Mouse (Mus musculus) kidney, embryonic 14.5 days (tissue): ENCODE data around the gene Urm1. TPM values are rescaled to one million over a fixed set of nuclear protein-coding genes. Genes with fewer than 3 reads are reported as not detected.
A peak's percentile ranks its signal among the peaks of the same experiment; 100 is the strongest.
"Not testable (repeated sequence)": the region's sequence is repeated elsewhere in the genome, so short reads cannot be mapped to it uniquely, and the experiment has no call there.

ENCODE experiments used
- ATAC-seq: fragments of 200-750 bp; cut with Nextera tagmentation; 2 replicates; pipeline ENCODE4 v1.8.0; 2017; ENCODE audit warnings: moderate number of reproducible peaks, mild to moderate bottlenecking, moderate TSS enrichment, moderate library complexity; ENCODE audit not compliant: low FRiP score, low TSS enrichment
- H3K27ac ChIP-seq: fragments of 300-500 bp; sonication (generic); 2 replicates; pipeline ENCODE4 v1.5.1; 2014; ENCODE audit warnings: low read depth, mild to moderate bottlenecking, low read length, moderate library complexity, mixed read lengths
- H3K27me3 ChIP-seq: fragments of 300-500 bp; sonication (generic); 2 replicates; pipeline ENCODE4 v1.6.1; 2014; ENCODE audit warnings: mild to moderate bottlenecking, low read length; ENCODE audit not compliant: control insufficient read depth, insufficient read depth
- H3K36me3 ChIP-seq: fragments of 300-500 bp; sonication (generic); 2 replicates; pipeline ENCODE4 v1.6.1; 2014; ENCODE audit warnings: low read length, mixed read lengths; ENCODE audit not compliant: control insufficient read depth, insufficient read depth
- H3K4me1 ChIP-seq: fragments of 300-500 bp; sonication (generic); 2 replicates; pipeline ENCODE4 v1.6.1; 2014; ENCODE audit warnings: low read length, mixed read lengths; ENCODE audit not compliant: control insufficient read depth, insufficient read depth
- H3K4me2 ChIP-seq: fragments of 300-500 bp; sonication (generic); replicated peaks from 2 replicates; pipeline ENCODE4 v1.6.1; 2014; ENCODE audit warnings: low read depth, mild to moderate bottlenecking, low read length
- H3K4me3 ChIP-seq: fragments of 300-500 bp; sonication (generic); 2 replicates; pipeline ENCODE4 v1.5.1; 2014; ENCODE audit warnings: mild to moderate bottlenecking, low read length
- H3K9ac ChIP-seq: fragments of 300-500 bp; sonication (generic); 2 replicates; pipeline ENCODE4 v1.6.1; 2014; ENCODE audit warnings: low read depth, mild to moderate bottlenecking, low read length, moderate library complexity
- H3K9me3 ChIP-seq: fragments of 300-500 bp; sonication (generic); 2 replicates; pipeline ENCODE4 v1.6.1; 2016; ENCODE audit warnings: low read length; ENCODE audit not compliant: control insufficient read depth
- WGBS: fragments of 180-500 bp; shearing (Covaris S2); extraction: QIAGEN DNeasy Blood & Tissue Kit; methylation state at CpG from one replicate; pipeline ENCODE4 v1.1.7; 2014; 5-methylcytosine and 5-hydroxymethylcytosine counted together
- polyA plus RNA-seq: library from polyadenylated mRNA; unstranded; fragments of >200 nt; fragmentation: Nextera tagmentation; extraction: Ambion mirVana; gene quantifications from 2 replicates; pipeline ENCODE4 v1.2.1, GENCODE M21; 2014

Gene Urm1
- 27.3 and 29.2 TPM in 2 replicates for polyA plus RNA-seq

- Histone ChIP-seq H3K27ac (peak within 1 kb of the TSS; percentile 98), H3K27me3 (no peaks in the 10 kb centered on the region), H3K9me3 (no peaks in the 10 kb centered on the region), H3K4me3 (peak within 1 kb of the TSS; percentile 33), H3K4me2 (peak within 1 kb of the TSS; percentile 46), H3K36me3 (peaks cover 6% of the 10 kb centered on the region; the same call in 1 of the 2 replicates), H3K4me1 (peaks cover 31% of the 10 kb centered on the region), H3K9ac (peak within 1 kb of the TSS; percentile 59)
- ATAC-seq: peak; percentile 88
- under 1% methylated on average over 35 of the region's 35 CpGs for WGBS
Observed at GRCm38 (mm10) chr2:29820025-29820817, at the start of gene Urm1. Gene Urm1 (plus strand): TSS chr2:29820075.

GRCm38 (mm10) chr2:29770162-29770561 is 49.7 kb upstream of the Urm1 start:
- Histone ChIP-seq H3K36me3 (peaks cover 8% of the 10 kb centered on the region), H3K4me2 (no peak overlapping the region), H3K4me3 (no peak overlapping the region), H3K27me3 (no peaks in the 10 kb centered on the region), H3K27ac (no peak overlapping the region), H3K9ac (no peak overlapping the region), H3K9me3 (no peaks in the 10 kb centered on the region), H3K4me1 (no peaks in the 10 kb centered on the region)
- no peak for ATAC-seq

DNA sequence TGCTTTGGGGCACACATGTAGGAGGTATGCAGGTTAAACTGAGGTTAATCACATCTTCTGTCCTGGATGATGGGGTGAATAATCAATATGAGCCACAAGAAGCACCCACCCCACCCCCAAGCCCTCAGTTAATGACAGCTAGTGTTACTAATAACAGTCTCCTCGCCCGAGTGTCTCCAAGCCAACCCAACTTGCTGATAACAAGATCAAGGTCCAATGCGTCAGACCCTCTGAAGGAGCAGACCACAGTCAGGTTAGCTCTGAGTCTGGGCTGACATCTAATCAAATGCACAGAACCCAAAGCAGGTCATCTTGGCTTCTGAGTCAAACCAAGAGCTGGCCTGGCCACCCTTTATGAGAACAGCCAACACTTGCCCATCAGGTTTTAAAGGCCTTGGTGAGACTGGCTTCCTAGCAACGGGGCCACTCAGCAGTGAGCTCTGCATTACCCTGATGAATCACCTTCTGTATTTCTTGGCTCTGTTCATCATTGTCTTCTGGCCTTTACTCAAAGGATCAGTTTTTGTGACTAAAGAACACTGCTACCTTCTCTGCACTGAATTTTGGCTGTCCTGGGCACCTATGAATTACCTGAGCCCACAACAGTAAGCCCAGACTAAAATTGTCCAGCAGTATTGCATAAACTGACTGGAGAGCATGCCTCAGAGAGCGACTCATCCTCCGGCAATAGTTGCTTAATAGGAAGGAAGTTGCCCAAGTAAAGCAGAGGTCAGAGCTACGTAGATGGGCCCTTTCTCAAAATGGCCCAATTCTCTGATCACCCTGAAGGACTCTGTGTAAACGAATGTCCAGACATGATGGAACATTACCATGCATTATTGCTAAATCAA is 48.0 kb upstream of the Urm1 start:
- Histone ChIP-seq H3K27ac (no peak overlapping the region), H3K4me3 (no peak overlapping the region), H3K36me3 (peaks cover 13% of the 10 kb centered on the region), H3K27me3 (no peaks in the 10 kb centered on the region), H3K4me1 (no peaks in the 10 kb centered on the region), H3K4me2 (no peak overlapping the region), H3K9me3 (no peaks in the 10 kb centered on the region), H3K9ac (no peak overlapping the region)
- 81% methylated on average over 8 of the region's 8 CpGs for WGBS
- no peak for ATAC-seq

DNA sequence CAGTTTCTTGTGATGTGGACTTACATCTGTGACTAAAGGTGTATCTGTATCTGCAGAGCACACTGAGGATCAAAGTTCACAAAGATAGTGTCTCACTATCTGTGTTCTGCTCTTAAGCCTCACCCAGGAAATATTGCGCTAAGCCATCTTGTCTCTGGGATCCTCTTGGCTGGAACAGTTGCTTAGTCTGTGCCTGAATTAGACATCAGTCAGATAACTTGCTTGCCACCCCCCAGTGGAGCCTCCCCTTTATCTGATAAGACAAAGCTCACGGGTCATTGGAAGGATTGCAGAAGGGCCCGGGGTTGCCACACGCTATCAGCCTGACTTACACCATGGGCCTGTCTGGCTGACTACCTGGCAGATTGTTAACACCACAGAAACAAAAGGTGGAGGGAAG is 46.6 kb upstream of the Urm1 start:
- Histone ChIP-seq H3K4me1 (no peaks in the 10 kb centered on the region), H3K4me3 (no peak overlapping the region), H3K9ac (no peak overlapping the region), H3K4me2 (no peak overlapping the region), H3K27ac (no peak overlapping the region), H3K27me3 (no peaks in the 10 kb centered on the region), H3K9me3 (no peaks in the 10 kb centered on the region), H3K36me3 (peaks cover 28% of the 10 kb centered on the region)
- 96% methylated on average over 4 of the region's 4 CpGs for WGBS
- no peak for ATAC-seq

DNA sequence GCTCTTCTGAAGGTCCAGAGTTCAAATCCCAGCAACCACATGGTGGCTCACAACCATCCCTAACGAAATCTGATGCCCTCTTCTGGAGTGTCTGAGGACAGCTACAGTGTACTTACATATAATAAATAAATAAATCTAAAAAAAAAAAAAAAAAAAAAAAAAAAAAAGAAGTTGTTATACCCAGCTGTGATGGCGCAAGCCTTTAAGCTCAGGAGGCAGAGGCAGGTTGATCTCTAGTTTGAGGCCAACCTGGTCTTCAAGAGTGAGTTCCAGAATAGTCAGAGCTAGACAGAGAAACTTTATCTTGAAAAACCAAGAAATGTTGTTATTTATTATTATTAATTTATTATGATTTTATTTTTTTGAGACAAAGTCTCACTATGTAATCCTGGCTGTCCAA is 38.6 kb upstream of the Urm1 start:
- not testable (repeated sequence) for H3K9ac ChIP-seq, H3K4me2 ChIP-seq, ATAC-seq, H3K9me3 ChIP-seq, H3K4me1 ChIP-seq, H3K27me3 ChIP-seq, H3K27ac ChIP-seq, H3K4me3 ChIP-seq
- WGBS: 90% methylated on average over 2 of the region's 2 CpGs
- H3K36me3 ChIP-seq: peaks cover 95% of the 10 kb centered on the region

GRCm38 (mm10) chr2:29784290-29784689 is 35.6 kb upstream of the Urm1 start:
- H3K9ac ChIP-seq: no peak overlapping the region; the same call in 1 of the 2 replicates
- H3K36me3 ChIP-seq: peaks cover 67% of the 10 kb centered on the region
- no peak overlapping the region for H3K4me2 ChIP-seq
- no peak overlapping the region for H3K27ac ChIP-seq
- H3K4me3 ChIP-seq: no peak overlapping the region
- peaks cover 7% of the 10 kb centered on the region; the same call in 1 of the 2 replicates for H3K4me1 ChIP-seq
- peaks cover 3% of the 10 kb centered on the region; the same call in 1 of the 2 replicates for H3K9me3 ChIP-seq
- no peaks in the 10 kb centered on the region for H3K27me3 ChIP-seq
- WGBS: 69% methylated on average over 4 of the region's 4 CpGs
- ATAC-seq: no peak

- Histone ChIP-seq H3K4me3 (peak within 1 kb of the TSS; percentile 66), H3K4me1 (peaks cover 7% of the 10 kb centered on the region; the same call in 1 of the 2 replicates), H3K4me2 (peak within 1 kb of the TSS; percentile 79), H3K27ac (peak within 1 kb of the TSS; percentile 33; the same call in 1 of the 2 replicates), H3K36me3 (peaks cover 60% of the 10 kb centered on the region), H3K9ac (peak within 1 kb of the TSS; percentile 51), H3K27me3 (no peaks in the 10 kb centered on the region), H3K9me3 (no peaks in the 10 kb centered on the region)
- WGBS: 1% methylated on average over 31 of the region's 31 CpGs
- ATAC-seq: peak; percentile 84
Observed at GRCm38 (mm10) chr2:29787104-29787917, 32.6 kb upstream of the Urm1 start, which contains the start of gene Coq4. Gene Coq4 (plus strand): TSS chr2:29787493.

DNA sequence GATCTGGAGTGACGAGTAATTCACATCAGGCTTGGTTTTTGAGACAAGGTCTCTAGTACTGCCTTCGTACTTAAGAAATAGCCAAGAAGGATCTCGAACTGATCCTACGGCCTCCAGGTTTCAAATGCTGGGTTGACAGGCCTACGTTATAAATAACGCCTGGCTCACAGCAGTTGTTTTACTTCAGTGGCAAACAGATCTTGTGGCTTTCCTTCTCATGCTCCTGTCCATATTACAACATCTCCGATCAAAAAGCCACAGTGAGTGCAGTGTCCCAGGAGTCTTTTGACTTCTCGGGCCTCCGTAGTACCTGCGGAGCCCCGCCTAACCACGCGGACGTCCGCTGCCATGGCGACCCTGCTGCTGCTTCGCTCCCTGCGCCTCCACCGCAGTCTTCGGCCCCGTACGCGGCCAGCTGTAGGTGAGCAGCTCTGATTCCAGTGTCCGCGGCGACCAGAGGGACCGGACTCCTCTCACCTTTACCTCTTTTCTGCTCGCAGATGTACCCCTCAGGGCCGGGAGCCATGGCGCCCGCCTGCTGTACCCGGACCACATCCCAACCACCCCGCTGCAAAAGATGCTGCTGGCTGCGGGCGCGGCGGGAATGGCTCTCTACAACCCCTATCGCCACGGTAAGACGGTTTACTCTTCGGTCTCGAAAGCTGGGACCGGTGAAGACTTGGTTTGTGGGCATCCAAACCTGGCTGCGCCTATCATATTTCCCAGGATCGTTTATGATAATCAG is 31.8 kb upstream of the Urm1 start, which contains the start of gene Trub2:
Trub2 (minus strand) TSS at position 566 of the 745 bp plus-strand sequence.
- peak within 1 kb of the TSS; percentile 33; the same call in 1 of the 2 replicates for H3K27ac ChIP-seq
- no peaks in the 10 kb centered on the region for H3K9me3 ChIP-seq
- peaks cover 56% of the 10 kb centered on the region for H3K36me3 ChIP-seq
- H3K4me2 ChIP-seq: peak within 1 kb of the TSS; percentile 79
- H3K4me3 ChIP-seq: peak within 1 kb of the TSS; percentile 66
- peak; percentile 74 for ATAC-seq
- under 1% methylated on average over 45 of the region's 45 CpGs for WGBS
- H3K4me1 ChIP-seq: peaks cover 7% of the 10 kb centered on the region; the same call in 1 of the 2 replicates
- peak within 1 kb of the TSS; percentile 51 for H3K9ac ChIP-seq
- no peaks in the 10 kb centered on the region for H3K27me3 ChIP-seq
